Mouse (Mus musculus) liver, embryonic 16.5 days (tissue): ENCODE measurements around the gene Hdac4. TPM values are rescaled to one million over a fixed set of nuclear protein-coding genes. Genes with fewer than 3 reads are reported as not detected.

Experiments used
- ATAC-seq: fragments of 200-750 bp; cut with Nextera tagmentation; 2 replicates; pipeline ENCODE4 v1.8.0; 2017; ENCODE audit warnings: low read depth, mild to moderate bottlenecking, moderate number of reproducible peaks, moderate library complexity
- H3K27ac ChIP-seq: fragments of 300-500 bp; sonication (generic); 2 replicates; pipeline ENCODE4 v1.5.1; 2014; ENCODE audit warnings: mild to moderate bottlenecking, low read length
- H3K27me3 ChIP-seq: fragments of 300-500 bp; sonication (generic); 2 replicates; pipeline ENCODE4 v1.6.1; 2014; ENCODE audit warnings: low read depth, low read length, mixed read lengths; ENCODE audit not compliant: control insufficient read depth, insufficient read depth
- H3K36me3 ChIP-seq: fragments of 300-500 bp; sonication (generic); 2 replicates; pipeline ENCODE4 v1.6.1; 2014; ENCODE audit warnings: mild to moderate bottlenecking; ENCODE audit not compliant: control insufficient read depth, insufficient read depth
- H3K4me1 ChIP-seq: fragments of 300-500 bp; sonication (generic); 2 replicates; pipeline ENCODE4 v1.6.1; 2014; ENCODE audit warnings: low read depth, low read length, mixed read lengths; ENCODE audit not compliant: control insufficient read depth
- H3K4me2 ChIP-seq: fragments of 300-500 bp; sonication (generic); 2 replicates; pipeline ENCODE4 v1.6.1; 2014; ENCODE audit warnings: low read depth, low read length, mixed read lengths
- H3K4me3 ChIP-seq: fragments of 300-500 bp; sonication (generic); 2 replicates; pipeline ENCODE4 v1.5.1; 2014; ENCODE audit warnings: low read depth, mild to moderate bottlenecking, low read length
- H3K9ac ChIP-seq: fragments of 300-500 bp; sonication (generic); 2 replicates; pipeline ENCODE4 v1.6.1; 2014; ENCODE audit warnings: low read depth, low read length
- H3K9me3 ChIP-seq: fragments of 300-500 bp; sonication (generic); replicated peaks from 2 replicates; pipeline ENCODE4 v1.6.1; 2016; ENCODE audit warnings: low read length; ENCODE audit not compliant: control insufficient read depth
- WGBS: fragments of 180-500 bp; shearing (Covaris S2); extraction: QIAGEN DNeasy Blood & Tissue Kit; methylation state at CpG from one replicate; pipeline ENCODE4 v1.1.7; 2014; ENCODE audit not compliant: insufficient replicate concordance; 5-methylcytosine and 5-hydroxymethylcytosine counted together
- polyA plus RNA-seq: library from polyadenylated mRNA; unstranded; fragments of >200 nt; fragmentation: Nextera tagmentation; extraction: Ambion mirVana; gene quantifications from 2 replicates; pipeline ENCODE4 v1.2.1, GENCODE M21; 2015

The Hdac4 gene
- polyA plus RNA-seq, 1 experiment from 2014 or later, result 3.3 TPM

DNA sequence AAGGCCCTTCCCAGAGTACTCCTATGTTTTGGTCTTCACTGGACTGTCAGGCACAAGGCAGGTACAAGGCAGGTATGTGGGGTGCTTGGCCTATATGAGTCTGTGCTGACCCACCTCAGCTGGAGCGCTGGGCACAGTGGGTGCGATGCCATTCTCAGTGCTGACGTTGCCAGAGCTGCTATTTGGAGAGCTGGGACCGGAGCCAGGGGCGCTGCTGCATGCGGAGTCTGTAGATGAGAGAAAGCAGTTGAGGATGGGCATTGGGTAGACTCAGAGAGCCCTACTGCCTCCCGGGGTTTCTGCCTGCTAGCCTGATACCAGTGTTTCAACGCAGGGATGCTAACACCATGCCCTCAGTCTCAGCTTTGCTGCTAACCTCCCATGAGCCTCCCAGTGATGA is 208.1 kb downstream of the Hdac4 start:
- Histone ChIP-seq H3K36me3 (no peaks in the 10 kb centered on the region), H3K4me1 (no peaks in the 10 kb centered on the region), H3K27me3 (no peaks in the 10 kb centered on the region), H3K4me3 (no peak overlapping the region), H3K9me3 (no peaks in the 10 kb centered on the region), H3K9ac (no peak overlapping the region), H3K4me2 (no peak overlapping the region), H3K27ac (no peak overlapping the region)
- WGBS, result 78% methylated on average over 8 of the region's 8 CpGs
- ATAC-seq, result no peak

DNA sequence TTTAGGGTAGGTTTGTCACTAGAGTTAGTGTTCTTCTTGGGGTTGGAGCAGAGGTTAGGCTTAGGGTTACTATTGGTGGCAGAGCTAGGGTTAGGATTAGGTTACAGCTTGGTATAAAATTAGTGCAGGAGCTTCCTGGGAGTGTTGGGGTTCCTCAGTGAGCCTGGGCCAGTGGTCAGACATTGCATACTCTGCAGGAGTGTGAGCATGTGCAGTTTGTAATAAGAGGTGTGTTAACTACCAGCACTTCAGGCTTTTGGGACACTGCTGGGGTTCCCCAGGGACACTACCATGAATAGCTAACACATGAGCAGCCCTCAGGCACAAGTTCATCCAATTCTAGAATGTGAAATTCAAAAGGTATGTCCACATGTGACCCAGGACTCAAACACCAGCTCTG is 209.7 kb downstream of the Hdac4 start:
- no peaks in the 10 kb centered on the region for H3K36me3 ChIP-seq
- H3K9me3 ChIP-seq, result no peaks in the 10 kb centered on the region
- ATAC-seq, result no peak
- H3K4me1 ChIP-seq, result no peaks in the 10 kb centered on the region
- no peaks in the 10 kb centered on the region for H3K27me3 ChIP-seq
- H3K27ac ChIP-seq, result no peak overlapping the region
- H3K4me2 ChIP-seq, result no peak overlapping the region
- H3K4me3 ChIP-seq, result no peak overlapping the region
- H3K9ac ChIP-seq, result no peak overlapping the region

GRCm38 (mm10) chr1:91984507-91984906 is 211.0 kb downstream of the Hdac4 start:
- H3K4me2 ChIP-seq, result no peak overlapping the region
- no peak overlapping the region for H3K9ac ChIP-seq
- no peak overlapping the region for H3K4me3 ChIP-seq
- H3K9me3 ChIP-seq, result no peaks in the 10 kb centered on the region
- H3K27ac ChIP-seq, result no peak overlapping the region
- no peaks in the 10 kb centered on the region for H3K27me3 ChIP-seq
- WGBS, result 51% methylated on average over 8 of the region's 8 CpGs
- H3K36me3 ChIP-seq, result no peaks in the 10 kb centered on the region
- no peaks in the 10 kb centered on the region for H3K4me1 ChIP-seq
- ATAC-seq, result no peak

DNA sequence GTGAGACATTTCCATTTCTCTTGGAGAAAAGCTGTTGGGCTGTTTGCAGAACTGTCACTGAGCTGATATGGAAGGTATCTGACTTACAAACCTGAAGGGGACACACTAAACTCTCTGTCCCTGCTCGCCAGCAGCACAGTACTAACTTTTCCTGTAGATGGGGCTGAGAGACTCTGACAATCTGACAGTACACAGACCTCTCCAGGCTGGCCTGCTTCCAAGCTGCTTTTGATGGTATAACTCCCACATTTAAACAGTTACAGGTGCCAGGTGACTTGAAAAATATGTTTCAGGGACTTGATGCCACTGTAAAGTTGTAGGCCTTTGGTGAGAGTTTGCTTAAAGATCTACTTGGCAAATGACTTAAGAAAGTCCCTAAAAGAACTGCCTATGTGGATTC is 214.1 kb downstream of the Hdac4 start:
- H3K9me3 ChIP-seq, result no peaks in the 10 kb centered on the region
- H3K36me3 ChIP-seq, result no peaks in the 10 kb centered on the region
- H3K27me3 ChIP-seq, result no peaks in the 10 kb centered on the region
- 54% methylated on average over 1 of the region's 1 CpGs for WGBS
- no peak overlapping the region for H3K27ac ChIP-seq
- H3K4me2 ChIP-seq, result no peak overlapping the region
- H3K9ac ChIP-seq, result no peak overlapping the region
- H3K4me1 ChIP-seq, result no peaks in the 10 kb centered on the region
- ATAC-seq, result no peak
- H3K4me3 ChIP-seq, result no peak overlapping the region

- Histone ChIP-seq H3K4me3 (no peak overlapping the region), H3K9me3 (no peaks in the 10 kb centered on the region), H3K4me1 (no peaks in the 10 kb centered on the region), H3K27me3 (no peaks in the 10 kb centered on the region), H3K9ac (no peak overlapping the region), H3K27ac (no peak overlapping the region), H3K36me3 (no peaks in the 10 kb centered on the region; the same call in 1 of the 2 replicates), H3K4me2 (no peak overlapping the region)
- 64% methylated on average over 3 of the region's 3 CpGs for WGBS
- no peak for ATAC-seq
Observed at GRCm38 (mm10) chr1:91978443-91978842, 217.1 kb downstream of the Hdac4 start.

GRCm38 (mm10) chr1:91968710-91969379 is 226.7 kb downstream of the Hdac4 start:
- Histone ChIP-seq H3K9me3 (no peaks in the 10 kb centered on the region), H3K9ac (no peak overlapping the region), H3K4me2 (no peak overlapping the region), H3K36me3 (0 out of 2 replicates have a peak, but pooled peaks cover 3% of the 10 kb centered on the region), H3K4me1 (no peaks in the 10 kb centered on the region), H3K27me3 (no peaks in the 10 kb centered on the region), H3K4me3 (no peak overlapping the region), H3K27ac (no peak overlapping the region)
- WGBS, result 52% methylated on average over 5 of the region's 5 CpGs
- ATAC-seq, result no peak

DNA sequence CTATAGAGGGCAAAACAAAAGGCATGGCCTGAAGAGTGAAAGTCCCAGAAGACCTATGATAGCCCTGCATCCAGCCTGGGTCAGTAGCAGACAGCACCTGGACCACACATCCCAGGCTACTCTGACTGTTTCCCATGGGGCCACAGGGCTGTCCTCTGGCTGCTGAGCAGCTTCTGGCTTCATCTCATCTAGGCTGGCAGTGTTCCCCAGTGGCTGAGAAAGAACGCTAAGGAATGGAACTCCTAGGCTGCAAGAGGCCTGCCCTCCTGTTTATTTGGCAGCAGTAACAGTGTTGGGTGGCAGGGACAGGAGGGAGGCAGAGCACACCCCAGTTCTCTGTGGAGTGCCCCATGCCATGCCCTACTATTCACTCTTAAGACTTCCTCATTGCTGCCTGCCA is 228.5 kb downstream of the Hdac4 start:
- 63% methylated on average over 1 of the region's 1 CpGs for WGBS

DNA sequence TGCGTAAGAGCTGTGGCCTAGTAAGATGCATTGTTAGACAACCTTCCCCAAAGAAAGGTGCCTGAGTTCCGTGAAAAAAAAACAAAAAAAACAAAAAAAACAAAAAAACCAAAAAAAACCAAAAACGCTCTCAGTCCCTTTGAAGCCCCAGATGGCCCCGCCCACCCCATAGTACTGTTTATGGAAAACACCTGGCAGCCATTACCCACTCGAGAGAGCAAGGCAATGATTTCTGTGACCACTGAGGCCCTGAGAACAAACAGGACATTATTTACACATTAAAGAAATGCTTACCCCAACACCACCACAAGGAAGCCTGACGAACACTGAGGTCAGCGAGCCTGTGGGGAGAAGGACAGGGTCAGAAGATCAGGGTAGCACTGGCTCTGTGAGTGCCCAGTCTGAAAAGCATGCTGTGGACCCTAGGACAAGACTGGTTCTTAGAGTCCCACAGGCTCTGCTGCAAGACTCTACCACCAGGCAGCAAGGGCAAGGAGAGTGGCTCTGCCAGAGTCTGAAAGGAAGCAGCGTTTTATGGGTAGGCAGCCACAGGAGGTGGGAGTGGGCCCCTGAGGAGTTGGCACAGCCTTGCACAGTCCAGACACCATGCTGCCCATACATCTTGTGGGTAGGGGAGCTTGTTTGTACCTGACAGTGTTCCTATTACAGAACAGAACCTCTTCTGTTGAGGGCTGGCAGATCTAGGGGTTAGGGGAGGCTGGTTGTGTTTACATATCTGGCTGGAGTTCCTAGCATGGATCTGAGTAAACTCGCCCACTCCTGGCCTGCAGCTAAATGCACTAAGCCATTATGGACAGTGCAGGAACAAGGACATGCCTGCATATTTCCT is 230.8 kb downstream of the Hdac4 start:
- Histone ChIP-seq H3K27me3 (no peaks in the 10 kb centered on the region), H3K9ac (no peak overlapping the region), H3K27ac (no peak overlapping the region), H3K9me3 (no peaks in the 10 kb centered on the region), H3K4me2 (no peak overlapping the region), H3K36me3 (0 out of 2 replicates have a peak, but pooled peaks cover 3% of the 10 kb centered on the region), H3K4me1 (no peaks in the 10 kb centered on the region), H3K4me3 (no peak overlapping the region)
- 68% methylated on average over 9 of the region's 9 CpGs for WGBS
- no peak for ATAC-seq

More for the DNA sequence above, 228.5 kb downstream of the Hdac4 start:
- no peaks in the 10 kb centered on the region for H3K27me3 ChIP-seq
- no peak overlapping the region for H3K27ac ChIP-seq
- H3K36me3 ChIP-seq, result 0 out of 2 replicates have a peak, but pooled peaks cover 3% of the 10 kb centered on the region
- no peaks in the 10 kb centered on the region for H3K4me1 ChIP-seq
- H3K9me3 ChIP-seq, result no peaks in the 10 kb centered on the region
- no peak overlapping the region for H3K9ac ChIP-seq
- H3K4me3 ChIP-seq, result no peak overlapping the region
- H3K4me2 ChIP-seq, result no peak overlapping the region
- ATAC-seq, result no peak

DNA sequence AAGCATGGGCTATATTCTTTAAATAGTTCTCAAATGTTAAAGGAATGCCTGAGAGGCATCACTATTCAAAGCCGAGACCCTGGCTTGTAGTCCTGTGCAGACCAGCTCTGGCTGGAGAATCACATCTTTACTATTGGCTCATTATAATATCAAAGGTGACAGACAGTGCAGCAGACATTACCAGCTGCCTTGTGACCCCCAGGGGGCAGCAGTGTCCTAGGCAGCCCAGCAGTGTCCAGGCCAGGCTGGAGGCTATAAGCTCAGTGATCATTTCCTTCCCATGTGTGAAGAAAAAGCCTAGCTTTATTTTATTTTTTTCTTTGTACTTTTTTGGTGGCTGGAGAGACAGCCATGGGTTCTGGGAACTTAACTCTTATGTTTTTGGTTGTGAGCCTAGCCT is 233.2 kb downstream of the Hdac4 start:
- H3K4me3 ChIP-seq, result no peak overlapping the region
- no peak overlapping the region for H3K9ac ChIP-seq
- no peak for ATAC-seq
- H3K9me3 ChIP-seq, result no peaks in the 10 kb centered on the region
- no peak overlapping the region for H3K27ac ChIP-seq
- no peak overlapping the region for H3K4me2 ChIP-seq
- no peaks in the 10 kb centered on the region for H3K27me3 ChIP-seq
- 61% methylated on average over 1 of the region's 1 CpGs for WGBS
- H3K36me3 ChIP-seq, result no peaks in the 10 kb centered on the region; the same call in 1 of the 2 replicates
- H3K4me1 ChIP-seq, result no peaks in the 10 kb centered on the region
